Mouse (Mus musculus): ENCODE results near the gene Anxa7.

Anxa7 gene

GRCm38 (mm10) chr14:20479291-20480194 lies at the start of gene Anxa7:
TSS of gene Anxa7 (minus strand) at chr14:20480133.
- peak; percentile 90 for DNase-seq

GRCm38 (mm10) chr14:20529643-20530042 lies 49.7 kb upstream of the Anxa7 start:
- DNase-seq, result no peak

GRCm38 (mm10) chr14:20520179-20520578 lies 40.2 kb upstream of the Anxa7 start:
- no peak for DNase-seq

GRCm38 (mm10) chr14:20508424-20508823 lies 28.5 kb upstream of the Anxa7 start:
- DNase-seq, result no peak

- no peak for DNase-seq
These were observed 23.0 kb upstream of the Anxa7 start for GRCm38 (mm10) chr14:20502966-20503365.

DNA sequence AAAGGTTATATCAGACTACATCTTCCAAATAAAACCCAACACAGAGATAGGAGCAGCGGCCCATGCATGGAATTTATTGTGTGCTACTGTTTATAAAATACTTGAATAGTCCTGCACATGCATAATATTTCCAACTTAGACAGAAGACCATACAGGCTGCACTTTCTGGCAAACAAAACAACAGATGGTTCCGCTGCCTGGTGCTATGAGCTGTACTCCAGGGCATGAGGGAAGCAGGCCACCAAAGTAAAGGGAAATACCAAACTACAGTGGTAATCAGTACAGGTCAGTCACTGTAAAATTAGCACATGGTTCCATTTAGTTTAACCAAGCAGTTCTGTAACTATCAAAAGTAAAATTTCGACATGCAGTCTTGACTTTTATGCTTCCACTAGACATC lies 20.0 kb upstream of the Anxa7 start:
- DNase-seq, result no peak

DNA sequence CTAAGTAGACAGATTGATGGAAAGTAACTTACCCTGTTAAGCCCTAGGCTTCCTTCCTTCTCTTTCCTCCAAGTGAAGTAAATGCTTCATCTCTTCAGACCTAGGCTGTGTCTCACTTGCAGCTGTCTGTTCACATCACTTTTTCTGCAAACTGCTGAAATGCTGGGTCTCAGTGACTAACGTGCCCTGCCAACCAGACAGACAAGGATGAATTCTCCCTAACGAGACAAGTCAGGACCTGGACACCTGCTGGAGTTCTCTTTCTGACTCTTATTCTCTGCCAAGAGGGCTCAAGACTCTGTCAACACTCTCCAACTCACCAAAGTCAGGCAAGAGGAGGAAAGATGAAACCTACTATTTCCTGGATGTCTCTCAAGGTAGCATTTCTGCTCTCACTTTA lies 16.7 kb upstream of the Anxa7 start, which contains the start of gene Mss51:
Mss51 (minus strand) TSS at position 299 of the 400 bp plus-strand sequence.
- DNase-seq, result no peak

GRCm38 (mm10) chr14:20486031-20486430 lies 6.1 kb upstream of the Anxa7 start:
- no peak for DNase-seq

- no peak for DNase-seq
These were observed 2.3 kb upstream of the Anxa7 start for GRCm38 (mm10) chr14:20482051-20482751.

DNA sequence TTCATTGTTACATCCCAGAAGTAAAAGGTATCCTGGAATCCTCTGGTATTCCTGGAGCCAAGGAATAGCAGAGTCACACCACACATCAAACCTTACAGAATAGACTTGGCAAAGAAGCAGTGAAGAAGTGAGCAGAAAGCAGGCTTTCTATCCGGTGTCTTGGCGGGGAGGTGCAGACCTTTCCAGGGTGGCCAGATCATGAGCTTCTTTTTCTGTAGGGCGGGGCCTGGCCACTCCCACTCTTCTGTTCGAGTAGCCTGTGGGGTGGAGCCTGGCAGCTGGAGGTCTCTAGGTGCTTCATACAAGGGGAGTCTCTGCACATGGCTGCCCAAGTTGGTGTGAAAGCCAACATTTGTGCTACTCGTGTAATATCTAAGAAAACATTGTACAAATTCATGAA lies 1.3 kb upstream of the Anxa7 start:
- no peak for DNase-seq

GRCm38 (mm10) chr14:20480195-20480579 lies 254 bp upstream of the Anxa7 start:
- no peak for DNase-seq

DNA sequence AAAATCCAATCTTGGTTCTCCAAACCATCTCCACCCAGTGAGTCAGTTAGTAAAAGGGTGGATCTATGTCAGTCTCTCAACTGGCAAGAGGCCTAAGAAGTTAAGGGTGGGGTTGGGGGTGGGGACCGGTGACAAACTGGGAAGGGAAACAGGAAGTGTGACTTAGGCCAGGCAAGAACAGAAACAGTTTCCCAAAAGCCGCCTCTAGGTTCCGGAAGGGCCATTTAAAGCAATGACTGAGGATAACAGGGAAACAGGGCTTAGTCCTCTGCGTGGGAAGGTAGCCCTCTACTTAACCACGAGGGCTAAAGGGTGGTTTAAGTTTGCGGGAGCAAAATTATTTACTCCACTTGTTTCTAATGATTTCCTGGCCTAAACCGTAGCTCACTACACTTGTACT lies 1.1 kb downstream of the Anxa7 start:
- peak; percentile 49 for DNase-seq

DNA sequence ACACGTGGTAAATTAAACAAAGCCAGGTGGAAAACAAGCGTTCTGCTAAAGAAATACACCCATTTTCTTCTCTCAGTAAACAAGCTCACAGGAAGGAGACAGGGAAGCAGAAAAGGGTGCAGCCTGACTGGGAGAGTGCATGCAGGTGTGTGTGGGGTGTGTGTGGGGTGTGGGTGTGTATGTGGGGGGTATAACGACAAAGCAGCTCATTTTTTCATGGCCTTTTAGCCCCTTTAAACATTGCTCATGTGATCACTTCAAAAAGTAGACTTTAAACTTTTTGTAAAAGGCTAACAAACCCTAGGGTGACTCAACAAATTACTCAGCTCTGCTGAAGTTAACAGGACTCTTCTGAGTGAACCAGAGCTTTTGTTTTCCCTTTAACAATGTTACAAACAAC lies 1.5 kb downstream of the Anxa7 start:
- no peak for DNase-seq

GRCm38 (mm10) chr14:20477261-20478025 lies 2.5 kb downstream of the Anxa7 start:
- DNase-seq, result no peak

GRCm38 (mm10) chr14:20460216-20460615 lies 19.7 kb downstream of the Anxa7 start:
- no peak for DNase-seq

- no peak for DNase-seq
These were observed 21.6 kb downstream of the Anxa7 start for GRCm38 (mm10) chr14:20458378-20458777.

DNA sequence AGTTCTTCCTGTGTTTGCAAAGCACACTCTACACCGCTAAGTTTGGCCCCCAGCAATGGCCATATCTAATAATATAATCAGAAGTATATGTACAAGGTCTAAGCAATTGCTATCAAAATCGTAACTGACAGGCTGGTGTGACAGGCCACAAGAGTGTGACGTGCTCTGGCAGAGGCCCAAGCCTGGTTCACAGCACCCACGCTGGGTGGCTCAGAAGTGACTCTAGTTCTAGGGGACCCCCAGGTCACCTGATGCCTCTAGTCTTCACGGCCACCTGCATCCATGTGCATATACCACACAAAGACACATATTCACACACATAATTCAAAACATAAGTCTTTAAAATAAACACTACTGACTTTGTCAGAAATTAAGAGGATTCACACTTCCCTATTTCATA lies 27.0 kb downstream of the Anxa7 start:
- no peak for DNase-seq

DNA sequence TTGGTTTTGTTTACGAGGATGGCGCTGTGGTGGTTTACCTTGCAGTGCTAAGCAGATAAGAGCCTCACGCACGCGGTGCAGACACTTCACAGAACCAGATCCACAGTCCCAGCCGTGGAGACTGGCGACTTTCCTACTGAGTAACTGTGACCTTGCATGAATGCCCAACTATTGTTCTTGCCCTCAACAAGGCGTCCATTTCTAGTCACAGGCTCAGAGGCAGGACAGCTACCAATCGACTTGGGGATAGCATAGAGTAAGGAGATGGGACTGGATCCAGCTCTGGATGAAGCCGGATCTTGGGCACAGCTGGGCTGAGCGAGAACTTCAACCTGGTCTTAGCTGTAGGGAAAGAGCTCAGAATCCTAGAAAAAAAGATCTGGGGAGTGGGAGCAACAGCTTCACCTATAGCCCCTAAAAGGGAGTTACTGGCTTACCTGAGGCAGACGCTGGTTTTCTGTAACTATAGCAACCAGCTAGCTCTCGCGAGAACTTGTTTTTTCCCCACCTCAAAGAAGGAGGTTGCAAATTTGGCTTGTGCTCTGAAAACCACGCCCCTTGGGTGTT lies 28.1 kb downstream of the Anxa7 start, which contains the start of gene Cfap70:
Cfap70 (minus strand) TSS at position 462 of the 567 bp plus-strand sequence.
- DNase-seq, result peak; percentile 76

DNA sequence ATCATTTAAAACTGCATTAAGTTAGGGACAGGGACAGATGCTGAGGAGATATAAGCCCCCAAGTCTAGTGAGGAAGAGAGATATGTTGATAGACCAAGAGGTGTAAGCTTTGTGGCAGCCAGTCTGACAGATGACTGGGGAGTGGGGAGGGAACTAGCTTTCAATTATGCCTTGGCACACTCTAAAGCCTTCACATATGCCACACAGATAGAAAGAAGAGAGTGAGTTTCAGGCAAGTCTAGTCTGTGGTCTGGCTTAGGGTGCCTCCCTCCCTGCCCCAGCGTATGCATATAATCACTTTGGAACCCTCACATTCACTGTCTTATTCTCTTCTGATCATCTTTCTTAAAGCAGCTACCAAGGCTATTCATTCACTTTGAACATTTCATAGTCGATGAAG lies 28.6 kb downstream of the Anxa7 start:
- DNase-seq, result no peak

- no peak for DNase-seq
These were observed 32.7 kb downstream of the Anxa7 start for GRCm38 (mm10) chr14:20447209-20447608.

GRCm38 (mm10) chr14:20442252-20442651 lies 37.7 kb downstream of the Anxa7 start:
- no peak for DNase-seq

DNA sequence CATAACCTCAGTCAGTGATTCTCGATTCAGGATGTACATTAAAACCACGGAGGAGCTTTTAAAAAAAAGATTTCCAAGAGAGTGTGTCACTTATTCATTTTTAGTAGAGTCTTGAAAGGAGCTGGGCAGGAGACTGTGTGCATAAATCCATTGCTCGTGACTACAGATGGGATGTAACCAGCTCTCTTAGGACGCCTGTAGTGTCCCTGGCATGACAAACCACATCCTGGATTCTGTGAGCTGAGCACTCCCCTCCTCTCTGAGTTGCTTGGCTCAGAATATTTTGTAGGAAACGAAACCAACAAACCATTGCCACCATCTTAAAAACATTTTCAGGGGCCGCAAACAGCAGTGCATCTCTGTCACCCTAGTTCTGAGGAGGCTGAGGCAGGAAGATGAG lies 43.0 kb downstream of the Anxa7 start:
- no peak for DNase-seq

DNA sequence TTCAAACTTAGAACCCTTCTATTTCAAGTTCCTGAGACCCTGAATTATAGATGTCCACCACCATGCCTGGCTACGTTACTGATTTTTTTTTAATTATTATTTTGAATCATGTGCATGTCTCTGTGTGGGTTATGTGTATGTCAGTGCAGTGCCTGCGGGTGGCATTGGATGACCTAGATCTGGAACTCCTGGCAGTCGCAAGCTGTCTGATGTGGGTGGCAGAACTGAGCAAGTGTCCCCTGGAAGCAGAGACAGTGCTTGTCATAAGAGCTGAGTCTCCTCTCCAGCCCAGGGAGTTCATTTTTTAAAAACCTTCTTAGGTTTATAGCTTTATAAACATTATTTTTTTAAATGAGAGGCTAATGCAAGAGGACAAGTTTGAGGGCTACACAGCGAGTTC lies 47.5 kb downstream of the Anxa7 start:
- no peak for DNase-seq
